Mouse (Mus musculus): ENCODE measurements around the gene Zfp362.

DNA sequence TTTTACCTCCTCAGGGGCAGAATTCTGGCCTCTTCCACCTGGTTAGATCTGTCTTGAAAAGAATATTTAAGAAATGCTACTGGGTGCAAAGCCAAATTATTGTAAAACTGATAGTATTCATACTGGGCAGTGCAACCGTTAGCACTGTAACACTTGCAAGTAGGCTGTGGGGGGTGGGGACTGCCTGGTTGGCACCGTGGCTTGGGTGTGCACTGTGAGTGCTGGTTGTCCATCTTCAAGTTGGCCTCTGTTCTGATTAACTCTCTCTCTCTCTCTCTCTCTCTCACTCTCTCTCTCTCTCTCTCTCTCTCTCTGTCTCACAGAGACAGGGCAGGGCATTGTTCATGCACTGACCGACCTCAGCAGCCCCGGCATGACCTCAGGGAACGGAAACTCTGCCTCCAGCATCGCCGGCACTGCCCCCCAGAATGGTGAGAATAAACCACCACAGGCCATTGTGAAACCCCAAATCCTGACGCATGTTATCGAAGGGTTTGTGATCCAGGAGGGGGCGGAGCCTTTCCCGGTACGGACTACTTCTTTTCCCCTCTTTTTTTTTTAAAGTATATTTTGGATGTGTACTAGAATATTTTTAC, 62.7 kb downstream of the Zfp362 start:
- TF ChIP-seq POLR2A (IDR thresholded peaks at IDR 0.05; ENCODE audit: borderline replicate concordance, low read depth, low read length) (no peak), CTCF (IDR thresholded peaks at IDR 0.05; ENCODE audit: low read depth, low read length) (no peak)

Measured in bone marrow macrophage, adult 2 months (primary cell).